Mouse (Mus musculus) adrenal gland, adult (tissue): ENCODE measurements around the gene Clasrp.
A peak's percentile ranks its signal among the peaks of the same experiment; 100 is the strongest.

Experiments
- DNase-seq, 2 experiments: peaks; one replicate each; pipeline ENCODE4 v3.0.0; 2022 to 2023; ENCODE audit warnings: low spot score in 1 of 2; ENCODE audit not compliant: inconsistent age in 2 of 2

Gene Clasrp

DNA sequence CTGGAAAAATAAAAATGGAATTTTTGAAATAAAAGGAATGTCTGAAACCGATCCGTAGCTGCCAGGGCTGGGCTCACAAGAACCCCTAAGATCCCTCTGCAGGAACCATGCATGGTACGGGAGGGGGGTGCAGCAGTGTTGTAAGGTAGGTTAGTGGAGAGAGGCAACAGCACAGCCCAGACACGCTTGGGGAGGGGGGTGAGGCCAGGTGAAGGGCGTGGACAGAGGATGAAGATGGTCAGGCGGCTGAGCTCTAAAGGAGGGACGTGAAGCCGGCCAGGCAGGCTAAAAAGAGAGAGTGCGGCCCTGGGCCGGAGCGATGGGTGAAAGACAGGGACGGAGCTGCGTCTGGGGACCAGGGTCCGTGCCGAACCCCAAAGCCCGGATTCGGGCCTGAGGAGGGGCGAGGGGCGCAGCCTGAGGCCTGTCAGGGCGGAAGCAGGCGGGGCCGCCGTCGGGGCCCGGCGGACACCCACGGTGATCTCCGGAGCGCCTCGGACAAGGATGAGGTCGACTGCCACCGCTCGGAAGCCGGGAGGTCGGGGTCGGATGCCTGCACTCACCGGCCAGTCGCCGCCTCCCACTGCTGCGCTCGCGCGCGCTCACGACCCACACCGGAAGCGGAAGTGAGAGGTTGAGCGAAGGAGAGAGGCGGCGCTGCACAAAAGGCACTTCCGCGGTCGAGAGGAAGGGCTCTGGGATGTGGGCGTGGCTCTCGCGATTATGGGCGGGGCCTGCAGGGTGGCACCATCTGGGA lies at the start of gene Clasrp:
Gene Clasrp, minus strand, starts transcription at position 638 of the 757 bp plus-strand sequence.
- DNase-seq = peak; percentile 97 to 99

DNA sequence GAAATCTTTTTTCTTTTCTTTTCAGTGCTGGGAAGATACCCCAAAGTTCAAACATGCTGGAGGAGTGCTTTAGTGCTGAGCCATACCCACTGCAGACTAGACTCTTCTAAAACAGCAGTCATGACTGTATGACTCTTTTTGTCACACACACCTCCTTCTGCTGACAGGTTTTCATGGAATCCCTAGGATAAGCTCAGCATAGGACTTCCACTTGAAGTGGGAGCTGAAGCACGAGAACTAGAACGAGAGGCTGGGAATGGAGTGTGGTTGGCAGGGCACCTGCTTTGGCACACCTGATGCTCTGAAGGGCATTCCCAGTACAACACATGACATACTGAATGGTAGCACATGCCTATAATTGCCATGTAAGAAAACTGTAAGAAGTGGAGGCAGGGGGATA lies 48.3 kb upstream of the Clasrp start:
- DNase-seq = no peak

DNA sequence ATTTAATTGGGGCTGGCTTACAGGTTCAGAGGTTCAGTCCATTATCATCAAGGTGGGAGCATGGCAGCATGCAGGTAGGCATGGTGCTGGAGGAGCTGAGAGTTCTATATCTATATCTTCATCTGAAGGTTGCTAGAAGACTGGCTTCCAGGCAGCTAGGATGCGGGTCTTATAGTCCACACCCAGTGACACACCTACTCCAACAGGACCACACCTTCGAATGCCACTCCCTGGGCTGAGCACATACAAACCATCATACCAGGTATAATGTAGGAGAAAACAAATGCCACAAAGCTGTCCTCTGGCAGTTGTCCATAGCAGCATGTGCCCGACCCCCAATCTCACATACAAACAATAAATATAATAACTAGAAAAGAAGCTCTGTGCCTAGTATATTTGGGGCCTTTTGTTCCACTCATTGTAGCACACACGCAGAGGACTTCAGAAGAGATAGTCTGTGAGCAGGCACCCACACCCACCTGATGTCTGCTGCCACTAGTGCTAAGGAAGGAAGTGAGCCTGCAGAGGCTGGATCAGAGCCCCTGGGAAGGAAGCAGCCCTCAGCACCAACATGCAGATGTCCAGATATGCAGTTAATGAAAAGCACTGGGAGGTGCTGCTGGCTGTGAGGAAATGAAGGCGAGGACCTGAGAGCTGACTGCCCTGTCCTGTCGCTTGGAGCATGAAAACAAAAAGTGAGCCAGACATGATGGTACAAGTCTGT lies 46.9 kb upstream of the Clasrp start:
- no peak for DNase-seq

- no peak for DNase-seq
Measured at GRCm38 (mm10) chr7:19641223-19641622, 36.9 kb upstream of the Clasrp start.

DNA sequence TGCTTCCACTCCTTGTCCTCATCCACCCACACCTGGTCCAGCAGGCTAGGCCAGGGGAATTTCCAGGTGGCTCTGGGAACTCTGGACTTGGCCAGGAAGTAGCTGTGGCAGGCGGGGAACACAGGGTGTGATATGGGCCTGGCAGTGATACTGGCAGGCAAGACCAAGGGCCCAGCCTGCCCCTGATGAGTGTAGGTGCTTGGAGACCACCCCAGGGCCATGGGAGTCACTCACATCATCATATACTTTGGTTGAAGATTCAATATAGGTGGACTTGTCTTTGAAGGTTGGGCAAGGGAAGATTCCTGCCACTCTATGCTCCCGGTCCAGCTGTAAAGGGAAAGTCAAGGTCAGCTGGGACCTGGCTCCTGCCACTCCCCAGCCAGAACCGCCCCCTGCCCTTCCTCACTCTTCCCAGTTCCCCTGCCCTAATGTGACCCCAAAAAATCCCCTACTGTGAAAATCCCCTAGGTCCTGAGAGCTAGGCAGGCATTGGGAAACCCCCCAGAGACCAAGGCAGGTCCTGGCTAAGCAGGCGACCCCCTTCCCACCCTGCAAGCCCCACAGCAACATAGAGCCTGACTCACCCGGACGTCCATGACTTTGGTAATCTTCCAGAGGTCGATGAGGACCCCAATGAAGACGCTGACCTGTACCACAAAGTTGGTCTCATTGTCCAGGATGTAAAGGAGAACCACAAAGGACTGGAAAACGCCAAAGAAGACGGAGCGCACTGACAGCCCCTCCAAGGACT lies 31.0 kb upstream of the Clasrp start:
- DNase-seq = peak; percentile 57 to 74

GRCm38 (mm10) chr7:19634591-19634990 lies 30.3 kb upstream of the Clasrp start:
- peak; percentile 94 to 95 for DNase-seq

DNA sequence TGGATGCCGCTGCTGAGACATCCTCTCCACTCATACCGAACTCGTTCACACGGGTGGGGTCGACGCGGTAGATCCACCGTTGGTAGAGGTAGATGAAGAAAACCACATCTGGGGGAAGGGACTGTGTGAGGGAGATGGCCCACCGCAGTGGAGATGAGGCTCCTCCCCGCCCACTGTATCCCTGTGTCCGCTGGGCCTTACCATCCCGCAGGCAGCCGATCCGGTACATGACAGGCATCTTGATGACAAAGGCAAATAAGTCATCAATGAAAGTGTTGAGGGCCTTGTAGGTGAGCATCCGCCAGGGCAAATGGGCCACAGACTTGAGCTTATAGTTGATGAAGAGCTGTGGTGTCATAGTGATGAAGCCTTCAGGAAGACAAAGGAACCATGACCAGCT lies 29.6 kb upstream of the Clasrp start:
- no peak for DNase-seq

DNA sequence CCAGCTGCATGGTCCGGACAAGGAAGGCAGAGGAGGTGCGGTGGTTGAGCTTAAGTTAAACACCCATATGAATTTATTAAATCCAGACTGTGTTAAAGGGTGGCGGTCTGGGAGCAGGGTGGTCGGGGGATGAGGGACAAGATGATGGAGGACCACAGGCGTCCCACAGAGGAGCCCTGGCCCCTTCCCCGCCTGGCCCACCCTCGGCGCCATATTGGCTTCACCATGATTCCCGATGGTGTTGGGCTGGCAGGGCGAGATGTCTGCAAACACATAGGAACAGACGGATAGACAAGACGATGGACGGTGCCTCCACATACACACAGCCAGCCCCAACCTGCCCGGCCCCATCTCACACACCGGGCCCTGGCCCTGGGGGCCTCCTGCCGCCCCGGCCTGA lies 28.9 kb upstream of the Clasrp start:
- no peak for DNase-seq

DNA sequence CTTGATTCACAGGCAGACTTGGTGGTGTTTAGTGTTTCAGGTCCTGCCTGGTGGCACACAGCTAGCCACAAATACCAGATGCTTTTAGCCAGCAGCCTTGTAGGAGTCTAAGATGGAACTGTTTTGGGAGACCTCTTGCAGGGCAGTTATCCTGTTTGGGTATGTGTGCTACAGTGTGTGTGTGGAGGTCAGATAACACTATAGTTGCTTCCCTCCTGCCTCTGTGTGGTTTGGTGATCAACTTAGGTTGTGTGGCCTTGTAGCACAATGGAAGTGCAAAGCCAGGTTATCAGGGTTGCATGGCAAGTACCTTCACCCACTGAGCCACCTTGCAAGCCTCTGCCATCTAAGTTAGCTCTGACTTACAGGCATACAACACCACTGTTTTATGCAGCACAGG lies 28.4 kb upstream of the Clasrp start:
- no peak for DNase-seq

DNA sequence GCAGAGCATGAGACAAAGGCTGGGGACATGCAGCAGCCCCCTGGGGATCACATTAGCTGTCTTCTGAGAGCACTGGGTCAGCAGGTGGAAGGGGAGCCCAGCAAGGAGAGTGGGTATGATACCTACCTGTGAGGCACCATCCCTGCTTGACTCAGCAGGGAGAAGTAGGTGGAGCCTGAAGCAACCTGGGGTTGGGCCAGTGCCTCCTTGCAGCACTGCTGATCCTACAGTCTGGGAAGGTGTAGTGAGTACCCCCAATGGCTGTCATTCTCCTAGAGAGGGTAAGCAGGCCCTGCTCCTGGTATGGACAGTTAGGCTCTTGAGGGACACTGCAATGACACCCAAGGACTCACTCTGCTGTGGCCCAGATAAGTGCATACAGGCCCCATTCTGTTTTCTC lies 28.0 kb upstream of the Clasrp start:
- no peak for DNase-seq

DNA sequence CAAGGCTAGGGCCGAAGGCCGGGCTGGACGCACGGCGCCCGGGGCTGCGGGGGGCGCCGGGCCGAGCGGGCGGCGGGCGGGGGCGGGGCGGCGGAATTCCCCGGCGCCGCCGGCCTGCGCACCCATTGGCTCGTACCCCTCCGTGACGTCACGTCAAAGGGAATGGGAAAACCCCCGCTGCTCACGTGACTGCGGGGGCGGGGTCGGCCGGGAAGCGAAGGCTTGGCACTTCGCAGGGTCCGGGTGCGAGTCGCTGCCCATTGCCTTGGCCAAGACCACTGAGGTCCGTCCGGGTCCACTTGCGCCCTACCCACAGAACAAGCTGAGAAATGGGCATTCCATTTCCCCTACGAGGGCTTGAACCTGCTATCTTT lies 25.1 kb upstream of the Clasrp start, which contains the start of gene Relb:
Gene Relb, minus strand, starts transcription at position 78 of the 374 bp plus-strand sequence.
- peak; percentile 94 to 97 for DNase-seq

GRCm38 (mm10) chr7:19628536-19629360 lies 24.5 kb upstream of the Clasrp start:
- DNase-seq = peak; percentile 98 to 99

GRCm38 (mm10) chr7:19628192-19628535 lies 23.9 kb upstream of the Clasrp start:
- no peak for DNase-seq

- peak; percentile 51 to 65 for DNase-seq
Measured at GRCm38 (mm10) chr7:19627721-19628120, 23.4 kb upstream of the Clasrp start.

GRCm38 (mm10) chr7:19623433-19623832 lies 19.1 kb upstream of the Clasrp start:
- DNase-seq = no peak

GRCm38 (mm10) chr7:19622241-19622640 lies 18.0 kb upstream of the Clasrp start:
- DNase-seq = no peak

DNA sequence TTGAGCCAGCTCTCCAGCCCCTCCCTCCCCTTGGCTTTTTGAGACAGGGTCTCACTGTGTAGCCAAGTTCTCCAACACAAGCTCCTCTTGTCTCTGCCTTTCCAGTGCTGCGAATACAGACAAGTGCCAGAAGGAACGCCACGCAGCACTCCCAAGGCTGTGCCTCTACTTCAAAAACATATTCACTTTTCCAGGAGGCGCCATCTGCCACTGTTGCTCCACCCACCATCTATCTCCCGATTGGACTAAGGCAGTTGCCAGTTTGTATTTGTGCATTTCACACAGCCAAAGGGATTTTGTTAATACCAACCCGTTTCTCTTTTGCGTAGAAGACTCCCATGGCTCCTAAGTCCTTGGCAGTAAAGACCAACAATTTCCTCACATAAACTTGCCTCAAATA lies 16.5 kb upstream of the Clasrp start:
- no peak for DNase-seq

DNA sequence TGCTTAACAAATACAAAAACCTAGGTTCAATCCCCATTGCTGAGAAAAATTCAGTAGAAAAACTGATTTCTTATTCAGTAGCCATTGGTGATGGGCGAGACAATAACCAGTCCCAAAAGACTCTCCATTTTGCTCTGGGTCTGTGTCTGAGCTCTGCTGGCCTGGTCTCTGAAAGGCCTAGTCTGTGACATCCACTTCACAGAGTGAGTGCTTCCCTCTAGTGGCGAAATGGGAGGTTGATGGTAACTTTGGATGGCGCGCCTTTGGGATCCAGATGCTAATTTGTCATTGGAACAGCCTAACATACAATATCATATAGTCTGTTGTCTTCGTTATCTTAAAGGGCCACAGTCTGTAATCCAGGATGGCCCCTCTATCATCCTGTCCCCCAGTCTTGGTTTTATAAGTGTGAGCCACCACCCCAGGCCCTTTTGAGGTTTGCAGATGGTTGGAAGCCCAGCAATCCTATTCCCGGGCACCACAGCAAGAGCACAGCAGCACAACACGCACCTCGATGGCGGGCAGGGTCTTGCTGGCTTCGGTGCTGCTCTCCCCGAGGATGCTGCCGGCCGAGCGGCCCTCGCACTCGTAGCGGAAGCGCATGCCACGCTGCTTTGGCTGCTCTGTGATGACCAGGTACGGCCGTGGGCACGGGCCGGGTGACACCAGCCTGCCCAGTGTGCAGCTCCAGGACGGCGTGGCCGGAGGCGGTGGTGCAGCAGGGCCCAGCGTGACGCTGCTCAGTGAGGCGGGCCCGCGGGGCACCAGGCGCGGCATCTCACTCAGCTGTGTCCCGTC lies 14.9 kb upstream of the Clasrp start:
- DNase-seq = peak; percentile 72 to 93

- DNase-seq = no peak
Measured at GRCm38 (mm10) chr7:19615036-19615577, 10.8 kb upstream of the Clasrp start.

DNA sequence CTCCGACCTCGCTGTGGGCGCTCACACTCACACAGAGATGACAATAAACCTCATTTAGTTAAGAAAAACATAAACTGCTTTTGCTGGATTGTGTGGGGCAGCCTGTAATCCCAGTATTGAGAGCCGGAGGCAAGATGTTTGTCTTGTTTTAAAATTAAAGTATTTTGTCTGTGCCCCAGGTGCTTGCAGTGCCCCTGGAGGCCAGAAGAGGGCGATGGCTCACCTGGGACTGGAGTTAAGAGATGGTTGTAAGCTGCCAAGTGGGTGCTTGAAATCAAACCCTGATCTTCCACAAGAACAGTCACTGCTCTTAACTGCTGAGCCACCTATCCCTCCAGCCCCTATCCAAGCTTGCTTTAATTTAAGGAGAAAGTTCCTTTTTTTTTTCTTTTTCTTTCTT lies 6.7 kb upstream of the Clasrp start:
- no peak for DNase-seq
